Mouse (Mus musculus): Measurements from ENCODE around the gene Gm10638.

- TF ChIP-seq POLR2A (IDR thresholded peaks at IDR 0.05; ENCODE audit: control insufficient read depth, extremely low read depth, insufficient read depth, low read length, poor library complexity) (no peak), CTCF (IDR thresholded peaks at IDR 0.05; ENCODE audit: borderline replicate concordance, control insufficient read depth, extremely low read depth, insufficient read depth, low read length, poor library complexity) (no peak)
Observed at GRCm38 (mm10) chr8:86735446-86736111, 9.9 kb upstream of the Gm10638 start.

All from thymus, adult 2 months (tissue).